Mouse (Mus musculus): ENCODE data around the gene Pacsin2. TPM values are rescaled to one million over a fixed set of nuclear protein-coding genes. Genes with fewer than 3 reads are reported as not detected.
"Not testable (repeated sequence)": the region's sequence is repeated elsewhere in the genome, so short reads cannot be mapped to it uniquely, and the experiment has no call there.

The Pacsin2 gene
- total RNA-seq, 2 experiments from 2014 or later, result 156 to 165 TPM

GRCm38 (mm10) chr15:83430419-83430818 lies 34.0 kb downstream of the Pacsin2 start:
- DNase-seq, result no peak
- intact Hi-C loops (cut with DNase I), result no loop called here

- no peak for DNase-seq
Observed at GRCm38 (mm10) chr15:83428586-83428985, 35.8 kb downstream of the Pacsin2 start.

GRCm38 (mm10) chr15:83427294-83428163 lies 36.9 kb downstream of the Pacsin2 start:
- intact Hi-C loops (cut with DNase I), result no loop called here
- DNase-seq, result no peak

More at GRCm38 (mm10) chr15:83428586-83428985, 35.8 kb downstream of the Pacsin2 start:
- intact Hi-C loops (cut with DNase I), result no loop called here

GRCm38 (mm10) chr15:83425794-83426193 lies 38.6 kb downstream of the Pacsin2 start:
- intact Hi-C loops (cut with DNase I), result no loop called here
- no peak for DNase-seq

- intact Hi-C loops (cut with DNase I), result no loop called here
- no peak for DNase-seq
Observed at GRCm38 (mm10) chr15:83425277-83425676, 39.1 kb downstream of the Pacsin2 start.

- no peak for DNase-seq
- intact Hi-C loops (cut with DNase I), result no loop called here
Observed at GRCm38 (mm10) chr15:83423589-83424384, 40.6 kb downstream of the Pacsin2 start.

- DNase-seq, result no peak
- intact Hi-C loops (cut with DNase I), result no loop called here
Observed at GRCm38 (mm10) chr15:83422299-83422981, 42.0 kb downstream of the Pacsin2 start.

GRCm38 (mm10) chr15:83419562-83419961 lies 44.8 kb downstream of the Pacsin2 start:
- intact Hi-C loops (cut with DNase I), result no loop called here
- no peak for DNase-seq

GRCm38 (mm10) chr15:83418685-83419084 lies 45.7 kb downstream of the Pacsin2 start:
- intact Hi-C loops (cut with DNase I), result no loop called here
- DNase-seq, result no peak

- intact Hi-C loops (cut with DNase I), result no loop called here
- DNase-seq, result no peak
Observed at GRCm38 (mm10) chr15:83417916-83418315, 46.5 kb downstream of the Pacsin2 start.

- intact Hi-C loops (cut with DNase I), result no loop called here
- no peak for DNase-seq
Observed at GRCm38 (mm10) chr15:83417407-83417806, 47.0 kb downstream of the Pacsin2 start.

GRCm38 (mm10) chr15:83415391-83415790 lies 49.0 kb downstream of the Pacsin2 start:
- no peak for DNase-seq
- intact Hi-C loops (cut with DNase I), result no loop called here

- no peak for DNase-seq
- intact Hi-C loops (cut with DNase I), result no loop called here
Observed at GRCm38 (mm10) chr15:83411616-83412015, 52.8 kb downstream of the Pacsin2 start.

GRCm38 (mm10) chr15:83410735-83411134 lies 53.7 kb downstream of the Pacsin2 start:
- DNase-seq, result no peak
- intact Hi-C loops (cut with DNase I), result no loop called here

GRCm38 (mm10) chr15:83410270-83410669 lies 54.1 kb downstream of the Pacsin2 start:
- intact Hi-C loops (cut with DNase I), result no loop called here
- no peak for DNase-seq

- DNase-seq, result no peak
- intact Hi-C loops (cut with DNase I), result no loop called here
Observed at GRCm38 (mm10) chr15:83408692-83409442, 55.5 kb downstream of the Pacsin2 start.

GRCm38 (mm10) chr15:83408216-83408615 lies 56.2 kb downstream of the Pacsin2 start:
- DNase-seq, result no peak
- intact Hi-C loops (cut with DNase I), result no loop called here

- DNase-seq, result no peak
- intact Hi-C loops (cut with DNase I), result no loop called here
Observed at GRCm38 (mm10) chr15:83407502-83407901, 56.9 kb downstream of the Pacsin2 start.

- DNase-seq; intact Hi-C loops (cut with DNase I): not testable (repeated sequence)
Observed at GRCm38 (mm10) chr15:83405866-83406265, 58.5 kb downstream of the Pacsin2 start.

- DNase-seq, result no peak
- intact Hi-C loops (cut with DNase I), result no loop called here
Observed at GRCm38 (mm10) chr15:83404008-83404407, 60.4 kb downstream of the Pacsin2 start.
